Mouse (Mus musculus) MEL (cell line): Measurements from ENCODE around the gene Map3k7cl. TPM values are rescaled to one million over a fixed set of nuclear protein-coding genes. Genes with fewer than 3 reads are reported as not detected.

Experiments
- DNase-seq: peaks from one replicate; pipeline ENCODE4 v3.0.0; 2011; ENCODE audit warnings: low read depth, low spot score
- H3K27ac ChIP-seq: 2 replicates; pipeline ENCODE4 v1.5.1; 2012; ENCODE audit warnings: low read depth, mild to moderate bottlenecking, control low read depth, low read length, moderate library complexity; ENCODE audit not compliant: control insufficient read depth
- H3K27me3 ChIP-seq, 2 experiments: fragments of 150-350 bp in 1 of 2; sonication (generic) in 1 of 2; 2 replicates each; pipeline ENCODE4 v1.6.1; 2012; ENCODE audit warnings: low read length in 2 of 2, mild to moderate bottlenecking in 2 of 2, improper control_type of control experiment in 1 of 2, moderate library complexity in 1 of 2; ENCODE audit not compliant: insufficient read depth in 2 of 2, control insufficient read depth in 1 of 2
- H3K36me3 ChIP-seq, 2 experiments: 2 replicates each; pipeline ENCODE4 v1.6.1; 2012 to 2014; ENCODE audit warnings: low read length in 2 of 2, improper control_type of control experiment in 1 of 2, inconsistent platforms in 1 of 2, mild to moderate bottlenecking in 1 of 2; ENCODE audit not compliant: insufficient read depth in 2 of 2, control insufficient read depth in 1 of 2
- H3K4me1 ChIP-seq, 2 experiments: fragments of 150-350 bp in 1 of 2; sonication (generic) in 1 of 2; 2 replicates each; pipeline ENCODE4 v1.6.1; 2012; ENCODE audit warnings: low read length in 2 of 2, improper control_type of control experiment in 1 of 2, mild to moderate bottlenecking in 1 of 2; ENCODE audit not compliant: insufficient read depth in 2 of 2, control insufficient read depth in 1 of 2
- H3K4me3 ChIP-seq, 2 experiments: fragments of 150-350 bp in 1 of 2; sonication (generic) in 1 of 2; 2 replicates each; pipeline ENCODE4 v1.5.1; 2012; ENCODE audit warnings: low read depth in 2 of 2, low read length in 2 of 2, mild to moderate bottlenecking in 2 of 2, moderate library complexity in 2 of 2, control low read depth in 1 of 2, improper control_type of control experiment in 1 of 2; ENCODE audit not compliant: control insufficient read depth in 1 of 2, insufficient read depth in 1 of 2
- H3K79me2 ChIP-seq: 2 replicates; pipeline ENCODE4 v1.6.1; 2012; ENCODE audit warnings: mild to moderate bottlenecking, low read length, moderate library complexity; ENCODE audit not compliant: control insufficient read depth, poor library complexity, insufficient read depth
- H3K9ac ChIP-seq: 2 replicates; pipeline ENCODE4 v1.6.1; 2012; ENCODE audit warnings: low read depth, mild to moderate bottlenecking, control low read depth, low read length, moderate library complexity; ENCODE audit not compliant: control insufficient read depth, poor library complexity, severe bottlenecking
- H3K9me3 ChIP-seq: fragments of 150-350 bp; sonication (generic); replicated peaks from 2 replicates; pipeline ENCODE4 v1.6.1; 2012; ENCODE audit warnings: mild to moderate bottlenecking, low read length, improper control_type of control experiment, moderate library complexity; ENCODE audit not compliant: insufficient read depth
- CTCF ChIP-seq, 3 experiments: IDR thresholded peaks in 2 of 3; conservative IDR thresholded peaks in 1 of 3; 2 replicates each; pipeline ENCODE4 v1.5.1; 2011 to 2012; ENCODE audit warnings: low read length in 3 of 3, low read depth in 2 of 3, mild to moderate bottlenecking in 2 of 3, improper control_type of control experiment in 1 of 3, inconsistent platforms in 1 of 3, mixed read lengths in 1 of 3, moderate library complexity in 1 of 3; ENCODE audit not compliant: control insufficient read depth in 1 of 3, insufficient read depth in 1 of 3, poor library complexity in 1 of 3, severe bottlenecking in 1 of 3
- E2F4 ChIP-seq: IDR thresholded peaks from 2 replicates; pipeline ENCODE4 v1.6.1; 2011; ENCODE audit warnings: low read depth, low read length, improper control_type of control experiment, borderline replicate concordance
- ETS1 ChIP-seq: IDR thresholded peaks from 2 replicates; pipeline ENCODE4 v1.6.1; 2012; ENCODE audit warnings: low read depth, mild to moderate bottlenecking, inconsistent platforms, low read length, improper control_type of control experiment, moderate library complexity
- HCFC1 ChIP-seq: IDR thresholded peaks from 2 replicates; pipeline ENCODE4 v1.6.1; 2012; ENCODE audit warnings: low read depth, mild to moderate bottlenecking, inconsistent platforms, low read length, improper control_type of control experiment, moderate library complexity
- KAT2A ChIP-seq: conservative IDR thresholded peaks from 2 replicates; pipeline ENCODE4 v1.6.1; 2012; ENCODE audit warnings: low read depth, low read length, improper control_type of control experiment, inconsistent platforms
- MAFK ChIP-seq: IDR thresholded peaks from 2 replicates; pipeline ENCODE4 v1.6.1; 2011; ENCODE audit warnings: low read depth, mild to moderate bottlenecking, low read length, improper control_type of control experiment, borderline replicate concordance
- MAZ ChIP-seq: IDR thresholded peaks from 2 replicates; pipeline ENCODE4 v1.6.1; 2012; ENCODE audit warnings: low read depth, mild to moderate bottlenecking, inconsistent platforms, low read length, improper control_type of control experiment
- RAD21 ChIP-seq: IDR thresholded peaks from 2 replicates; pipeline ENCODE4 v1.6.1; 2011; ENCODE audit warnings: mild to moderate bottlenecking, low read depth, low read length, improper control_type of control experiment
- RCOR1 ChIP-seq: IDR thresholded peaks from 2 replicates; pipeline ENCODE4 v1.6.1; 2012; ENCODE audit warnings: low read depth, mild to moderate bottlenecking, inconsistent platforms, low read length, improper control_type of control experiment
- UBTF ChIP-seq: IDR thresholded peaks from 2 replicates; pipeline ENCODE4 v1.6.1; 2012; ENCODE audit warnings: low read depth, mild to moderate bottlenecking, inconsistent platforms, low read length, improper control_type of control experiment, moderate library complexity, borderline replicate concordance; ENCODE audit not compliant: insufficient read depth
- USF1 ChIP-seq: IDR thresholded peaks from 2 replicates; pipeline ENCODE4 v1.6.1; 2014; ENCODE audit warnings: low read depth, mild to moderate bottlenecking, inconsistent platforms, low read length, improper control_type of control experiment, moderate library complexity
- USF2 ChIP-seq, 2 experiments: IDR thresholded peaks; 2 replicates each; pipeline ENCODE4 v1.6.1; 2011 to 2012; ENCODE audit warnings: improper control_type of control experiment in 2 of 2, low read length in 2 of 2, borderline replicate concordance in 1 of 2, inconsistent platforms in 1 of 2, low read depth in 1 of 2, mild to moderate bottlenecking in 1 of 2; ENCODE audit not compliant: insufficient read depth in 1 of 2
- ZKSCAN1 ChIP-seq: IDR thresholded peaks from 2 replicates; pipeline ENCODE4 v1.6.1; 2012; ENCODE audit warnings: low read depth, mild to moderate bottlenecking, inconsistent platforms, low read length, improper control_type of control experiment, moderate library complexity
- polyA plus RNA-seq, 2 experiments: library from polyadenylated mRNA; stranded (reverse) in 1 of 2; unstranded in 1 of 2; fragments of >175 nt in 1 of 2; fragments of >200 nt in 1 of 2; gene quantifications; 2 replicates each; pipeline versions ENCODE4 v1.2.1 to v1.2.4; 2012; ENCODE audit warnings: low replicate concordance in 2 of 2, low read depth in 1 of 2; ENCODE audit not compliant: insufficient read length in 2 of 2, insufficient read depth in 1 of 2, missing spikeins in 1 of 2
- total RNA-seq: library from RNA; depleted of rRNA; stranded (reverse); fragments of 300-350 nt; gene quantifications from 2 replicates; pipeline ENCODE4 v1.2.3, GENCODE M21; 2012

Gene Map3k7cl
- total and polyA plus RNA-seq, 3 experiments, result not detected

DNA sequence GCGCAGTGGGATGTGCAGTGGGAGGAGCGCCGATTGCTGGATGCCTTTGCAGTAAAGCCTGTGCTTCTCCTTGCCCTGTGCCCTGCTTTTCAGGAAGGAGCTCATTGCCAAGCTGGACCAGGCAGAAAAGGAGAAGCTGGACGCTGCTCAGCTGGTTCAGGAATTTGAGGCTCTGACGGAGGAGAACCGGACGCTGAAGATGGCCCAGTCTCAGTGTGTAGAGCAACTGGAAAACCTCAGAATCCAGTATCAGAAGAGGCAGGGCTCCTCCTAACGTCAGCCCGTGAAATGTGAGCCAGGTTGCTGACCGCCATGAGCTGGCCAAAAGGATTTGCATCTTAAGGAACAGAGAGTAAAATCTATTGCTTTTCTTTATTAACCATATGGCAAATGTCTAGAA lies 41.0 kb downstream of the Map3k7cl start:
- DNase-seq, result no peak
- no peak overlapping the region for H3K27ac ChIP-seq
- no peak for TF ChIP-seq UBTF
- TF ChIP-seq USF1, result no peak
- no peak for TF ChIP-seq ZKSCAN1
- TF ChIP-seq KAT2A, result no peak
- TF ChIP-seq CTCF (IDR thresholded peaks at IDR 0.05 in 2 of 3, conservative IDR thresholded peaks at IDR 0.05 in 1 of 3; ENCODE audit: control insufficient read depth in 1 of 3, insufficient read depth in 1 of 3, low read depth in 2 of 3, low read length in 3 of 3, poor library complexity in 1 of 3, severe bottlenecking in 1 of 3), result no peak
- TF ChIP-seq MAFK, result no peak
- no peak for TF ChIP-seq ETS1
- TF ChIP-seq, all 39 proteins: peak for 0
- Histone ChIP-seq H3K27me3 (no peaks in the 10 kb centered on the region), H3K9me3 (no peaks in the 10 kb centered on the region), H3K4me1 (no peaks in the 10 kb centered on the region), H3K36me3 (no peaks in the 10 kb centered on the region), H3K9ac (no peak overlapping the region), H3K4me3 (no peak overlapping the region), H3K79me2 (no peaks in the 10 kb centered on the region; the same call in 1 of the 2 replicates)

DNA sequence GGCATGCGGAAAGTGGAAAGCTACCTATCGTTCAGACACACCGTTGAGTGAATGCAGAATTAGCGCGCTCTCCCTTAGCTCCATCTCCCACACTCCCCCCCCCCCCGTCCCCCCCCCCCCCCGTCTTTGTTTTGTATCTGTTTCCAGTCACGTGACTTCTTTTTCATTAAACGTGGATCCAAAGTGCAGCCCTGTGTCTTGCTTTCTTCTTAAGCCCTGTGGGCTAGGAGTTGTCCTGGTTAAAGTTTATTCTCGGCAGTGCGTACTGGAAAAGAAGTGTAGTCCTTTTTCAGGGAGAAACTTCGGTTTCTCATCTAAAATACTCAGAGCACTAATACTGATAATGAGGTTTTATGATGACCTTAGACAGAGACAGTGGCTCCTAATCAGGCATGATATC lies 42.0 kb downstream of the Map3k7cl start:
- H3K36me3 ChIP-seq, result no peaks in the 10 kb centered on the region
- TF ChIP-seq HCFC1, result no peak
- no peak overlapping the region for H3K4me3 ChIP-seq
- H3K4me1 ChIP-seq, result no peaks in the 10 kb centered on the region
- H3K9me3 ChIP-seq, result no peaks in the 10 kb centered on the region
- DNase-seq, result no peak
- no peaks in the 10 kb centered on the region for H3K27me3 ChIP-seq
- H3K79me2 ChIP-seq, result no peaks in the 10 kb centered on the region; the same call in 1 of the 2 replicates
- H3K9ac ChIP-seq, result no peak overlapping the region
- no peak overlapping the region for H3K27ac ChIP-seq

DNA sequence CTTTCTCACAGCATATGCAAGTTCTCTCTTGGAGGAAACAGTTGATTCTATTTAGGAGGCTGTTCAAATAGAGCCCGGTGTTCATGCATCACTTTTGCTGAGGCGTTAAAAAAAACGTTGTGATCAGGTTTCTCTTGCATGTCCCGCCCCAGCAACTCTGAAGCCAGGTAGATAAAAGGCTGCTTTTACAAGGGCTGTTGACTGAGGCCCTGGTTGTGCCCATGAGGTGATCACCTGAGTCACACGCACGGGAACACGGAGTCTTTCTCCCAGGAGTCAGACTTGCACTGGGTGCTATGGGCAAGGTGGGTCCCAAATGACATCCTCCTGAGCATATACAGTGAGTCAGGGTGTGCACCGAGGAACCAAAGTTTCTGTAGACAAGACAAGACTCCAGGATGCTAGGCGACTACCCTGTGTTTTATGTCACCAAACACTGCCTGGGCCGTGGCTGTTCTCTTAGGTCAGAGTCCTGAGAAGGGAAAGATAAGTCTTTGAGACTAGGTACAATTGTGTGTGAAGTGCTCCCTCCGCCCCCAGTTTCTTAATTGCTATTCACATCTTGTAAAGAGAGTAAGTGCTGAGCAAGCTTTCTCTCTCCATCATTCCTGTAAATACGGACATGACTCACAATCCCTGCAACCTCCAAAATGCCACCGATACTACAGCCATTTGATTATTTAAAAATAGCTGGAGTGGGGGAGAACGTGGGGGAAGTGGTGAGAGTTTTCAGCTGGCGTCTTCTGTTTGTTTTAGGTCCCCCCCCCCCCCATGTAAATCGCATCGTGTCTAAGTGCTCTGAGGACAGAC lies 49.8 kb downstream of the Map3k7cl start:
- Histone ChIP-seq H3K27me3 (no peaks in the 10 kb centered on the region), H3K36me3 (no peaks in the 10 kb centered on the region), H3K9ac (no peak overlapping the region), H3K9me3 (no peaks in the 10 kb centered on the region), H3K27ac (no peak overlapping the region), H3K4me1 (no peaks in the 10 kb centered on the region), H3K4me3 (no peak overlapping the region), H3K79me2 (no peaks in the 10 kb centered on the region)
- no peak for DNase-seq
- no peak for TF ChIP-seq RAD21
- TF ChIP-seq MAZ, result no peak
- TF ChIP-seq RCOR1, result no peak
- TF ChIP-seq E2F4, result no peak
- no peak for TF ChIP-seq USF2 (IDR thresholded peaks at IDR 0.05; ENCODE audit: borderline replicate concordance in 1 of 2, insufficient read depth in 1 of 2, low read depth in 1 of 2, low read length in 2 of 2)
